Mouse (Mus musculus): ENCODE measurements at regions not wholly inside any gene's neighbourhood (a gene's known extent, or its start where the extent isn't known, plus 50 kb on each side); places are given as distances from the start of the nearest gene placed in this dataset.

GRCm38 (mm10) chr9:68356078-68356477 is 297.5 kb upstream of the Rora start:
- TF ChIP-seq POLR2A (IDR thresholded peaks at IDR 0.05; ENCODE audit: low read depth, low read length) (no peak), CTCF (IDR thresholded peaks at IDR 0.05; ENCODE audit: borderline replicate concordance, insufficient read depth, low read length) (no peak)

Data from embryonic fibroblast, embryonic 13.5 days (primary cell).